Mouse (Mus musculus) heart, adult 11 months (tissue): ENCODE measurements at regions not wholly inside any gene's neighbourhood (a gene's known extent, or its start where the extent isn't known, plus 50 kb on each side); places are given as distances from the start of the nearest gene placed in this dataset.

ENCODE experiments used
- DNase-seq: peaks from one replicate; pipeline ENCODE4 v3.0.0; 2022

- no peak for DNase-seq
Measured at GRCm38 (mm10) chr6:134320379-134320932, 75.7 kb upstream of the Bcl2l14 start.

DNA sequence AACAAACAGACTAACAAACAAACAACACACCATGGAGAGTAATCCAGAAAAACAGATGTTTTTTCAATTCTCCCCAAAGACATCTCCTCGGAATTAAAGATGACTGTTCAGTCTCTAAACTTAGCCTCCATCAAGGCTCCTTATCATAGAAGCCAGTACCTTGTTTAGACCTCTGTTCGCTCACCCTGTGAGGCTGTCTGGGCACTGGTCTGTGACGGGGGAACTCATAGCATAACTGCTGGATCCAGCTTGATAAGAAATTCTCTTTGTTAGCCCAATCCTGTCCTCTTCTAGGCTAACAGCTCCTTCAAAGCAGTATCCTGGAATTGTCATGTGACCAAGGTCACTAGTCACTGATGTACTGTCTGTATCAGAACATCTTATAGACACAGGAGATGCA is 72.1 kb upstream of the Bcl2l14 start:
- DNase-seq: no peak

GRCm38 (mm10) chr6:134325564-134325963 is 70.6 kb upstream of the Bcl2l14 start:
- no peak for DNase-seq

- DNase-seq: no peak
Measured at GRCm38 (mm10) chr6:134329550-134330299, 66.4 kb upstream of the Bcl2l14 start.

GRCm38 (mm10) chr6:134330300-134330640 is 65.8 kb upstream of the Bcl2l14 start:
- DNase-seq: no peak

DNA sequence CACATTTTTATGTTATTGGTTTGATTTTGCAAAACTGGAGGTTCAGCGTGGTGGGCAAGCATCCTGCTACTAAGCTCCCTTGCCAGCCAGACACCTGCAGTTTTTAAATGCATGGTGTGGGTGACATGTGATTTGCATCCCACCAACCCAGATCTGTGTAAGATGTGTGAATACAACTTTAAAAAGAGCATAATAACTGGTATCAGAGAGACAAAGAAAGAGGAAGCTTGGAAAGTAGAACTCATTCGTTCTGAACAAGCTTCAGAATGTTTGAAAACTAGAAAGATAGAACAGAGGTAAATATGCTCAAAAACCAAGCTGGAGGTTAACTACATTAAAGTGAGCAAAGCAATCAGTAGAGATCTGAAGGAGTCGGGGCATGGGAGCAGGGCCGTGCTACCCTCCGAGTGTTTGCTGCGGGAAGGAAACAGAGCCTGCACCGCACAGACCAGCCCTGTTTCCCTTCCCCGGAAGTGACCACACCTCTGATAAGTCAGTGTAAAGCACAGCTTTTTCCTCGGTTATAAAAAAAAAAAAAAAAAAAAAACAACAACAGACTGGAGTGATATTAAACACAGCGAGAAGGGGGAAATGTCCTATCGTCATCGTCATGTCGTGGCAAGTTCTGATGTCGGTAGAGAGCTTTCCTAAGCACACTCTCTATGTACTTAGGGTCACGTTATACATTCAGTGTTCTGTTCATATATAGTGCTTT is 63.2 kb upstream of the Bcl2l14 start:
- peak; percentile 90 for DNase-seq

DNA sequence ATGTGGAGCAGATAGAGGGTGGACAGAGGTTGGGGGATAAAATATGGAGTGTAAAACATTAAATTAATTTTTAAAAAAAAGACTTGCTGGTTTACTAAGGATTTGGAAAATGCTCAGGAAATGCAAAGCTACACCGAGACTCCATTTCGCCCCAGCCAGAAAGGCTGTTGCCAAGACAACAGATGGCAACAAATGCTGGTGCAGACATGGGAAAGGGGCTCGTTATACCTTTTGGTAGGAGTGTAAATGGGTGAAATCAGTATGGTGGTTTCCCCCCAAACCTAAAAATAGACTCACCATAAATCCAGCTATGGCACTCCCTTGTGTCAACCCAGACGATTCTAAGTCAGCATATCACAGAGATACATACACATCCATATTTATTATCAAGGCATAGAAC is 60.4 kb upstream of the Bcl2l14 start:
- DNase-seq: no peak

GRCm38 (mm10) chr6:134342796-134343605 is 53.1 kb upstream of the Bcl2l14 start:
- no peak for DNase-seq

GRCm38 (mm10) chr6:134343606-134343901 is 52.6 kb upstream of the Bcl2l14 start:
- no peak for DNase-seq
